Mouse (Mus musculus) MEL (cell line): ENCODE results near the gene Esyt1. TPM values are rescaled to one million over a fixed set of nuclear protein-coding genes. Genes with fewer than 3 reads are reported as not detected.

ENCODE experiments used
- DNase-seq: peaks from one replicate; pipeline ENCODE4 v3.0.0; 2011; ENCODE audit warnings: low read depth, low spot score
- H3K27ac ChIP-seq: 2 replicates; pipeline ENCODE4 v1.5.1; 2012; ENCODE audit warnings: low read depth, mild to moderate bottlenecking, control low read depth, low read length, moderate library complexity; ENCODE audit not compliant: control insufficient read depth
- H3K27me3 ChIP-seq, 2 experiments: fragments of 150-350 bp in 1 of 2; sonication (generic) in 1 of 2; 2 replicates each; pipeline ENCODE4 v1.6.1; 2012; ENCODE audit warnings: low read length in 2 of 2, mild to moderate bottlenecking in 2 of 2, improper control_type of control experiment in 1 of 2, moderate library complexity in 1 of 2; ENCODE audit not compliant: insufficient read depth in 2 of 2, control insufficient read depth in 1 of 2
- H3K36me3 ChIP-seq, 2 experiments: 2 replicates each; pipeline ENCODE4 v1.6.1; 2012 to 2014; ENCODE audit warnings: low read length in 2 of 2, improper control_type of control experiment in 1 of 2, inconsistent platforms in 1 of 2, mild to moderate bottlenecking in 1 of 2; ENCODE audit not compliant: insufficient read depth in 2 of 2, control insufficient read depth in 1 of 2
- H3K4me1 ChIP-seq, 2 experiments: fragments of 150-350 bp in 1 of 2; sonication (generic) in 1 of 2; 2 replicates each; pipeline ENCODE4 v1.6.1; 2012; ENCODE audit warnings: low read length in 2 of 2, improper control_type of control experiment in 1 of 2, mild to moderate bottlenecking in 1 of 2; ENCODE audit not compliant: insufficient read depth in 2 of 2, control insufficient read depth in 1 of 2
- H3K4me3 ChIP-seq, 2 experiments: fragments of 150-350 bp in 1 of 2; sonication (generic) in 1 of 2; 2 replicates each; pipeline ENCODE4 v1.5.1; 2012; ENCODE audit warnings: low read depth in 2 of 2, low read length in 2 of 2, mild to moderate bottlenecking in 2 of 2, moderate library complexity in 2 of 2, control low read depth in 1 of 2, improper control_type of control experiment in 1 of 2; ENCODE audit not compliant: control insufficient read depth in 1 of 2, insufficient read depth in 1 of 2
- H3K79me2 ChIP-seq: 2 replicates; pipeline ENCODE4 v1.6.1; 2012; ENCODE audit warnings: mild to moderate bottlenecking, low read length, moderate library complexity; ENCODE audit not compliant: control insufficient read depth, poor library complexity, insufficient read depth
- H3K9ac ChIP-seq: 2 replicates; pipeline ENCODE4 v1.6.1; 2012; ENCODE audit warnings: low read depth, mild to moderate bottlenecking, control low read depth, low read length, moderate library complexity; ENCODE audit not compliant: control insufficient read depth, poor library complexity, severe bottlenecking
- H3K9me3 ChIP-seq: fragments of 150-350 bp; sonication (generic); replicated peaks from 2 replicates; pipeline ENCODE4 v1.6.1; 2012; ENCODE audit warnings: mild to moderate bottlenecking, low read length, improper control_type of control experiment, moderate library complexity; ENCODE audit not compliant: insufficient read depth
- BHLHE40 ChIP-seq: IDR thresholded peaks from 2 replicates; pipeline ENCODE4 v1.6.1; 2012; ENCODE audit warnings: low read depth, mild to moderate bottlenecking, inconsistent platforms, low read length, improper control_type of control experiment, borderline replicate concordance
- CHD1 ChIP-seq: IDR thresholded peaks from 2 replicates; pipeline ENCODE4 v1.6.1; 2012; ENCODE audit warnings: low read depth, mild to moderate bottlenecking, inconsistent platforms, low read length, improper control_type of control experiment
- CTCF ChIP-seq, 3 experiments: IDR thresholded peaks in 2 of 3; conservative IDR thresholded peaks in 1 of 3; 2 replicates each; pipeline ENCODE4 v1.5.1; 2011 to 2012; ENCODE audit warnings: low read length in 3 of 3, low read depth in 2 of 3, mild to moderate bottlenecking in 2 of 3, improper control_type of control experiment in 1 of 3, inconsistent platforms in 1 of 3, mixed read lengths in 1 of 3, moderate library complexity in 1 of 3; ENCODE audit not compliant: control insufficient read depth in 1 of 3, insufficient read depth in 1 of 3, poor library complexity in 1 of 3, severe bottlenecking in 1 of 3
- E2F4 ChIP-seq: IDR thresholded peaks from 2 replicates; pipeline ENCODE4 v1.6.1; 2011; ENCODE audit warnings: low read depth, low read length, improper control_type of control experiment, borderline replicate concordance
- ELF1 ChIP-seq: IDR thresholded peaks from 2 replicates; pipeline ENCODE4 v1.6.1; 2014; ENCODE audit warnings: low read depth, mild to moderate bottlenecking, inconsistent platforms, low read length, improper control_type of control experiment, moderate library complexity
- EP300 ChIP-seq, 2 experiments: IDR thresholded peaks; 2 replicates each; pipeline ENCODE4 v1.6.1; 2011; ENCODE audit warnings: improper control_type of control experiment in 2 of 2, low read length in 2 of 2, low read depth in 1 of 2, mild to moderate bottlenecking in 1 of 2
- ETS1 ChIP-seq: IDR thresholded peaks from 2 replicates; pipeline ENCODE4 v1.6.1; 2012; ENCODE audit warnings: low read depth, mild to moderate bottlenecking, inconsistent platforms, low read length, improper control_type of control experiment, moderate library complexity
- GABPA ChIP-seq: IDR thresholded peaks from 2 replicates; pipeline ENCODE4 v1.6.1; 2012; ENCODE audit warnings: low read depth, mild to moderate bottlenecking, inconsistent platforms, low read length, improper control_type of control experiment, moderate library complexity
- GATA1 ChIP-seq: IDR thresholded peaks from 2 replicates; pipeline ENCODE4 v1.6.1; 2011; ENCODE audit warnings: low read depth, low read length, improper control_type of control experiment
- HCFC1 ChIP-seq: IDR thresholded peaks from 2 replicates; pipeline ENCODE4 v1.6.1; 2012; ENCODE audit warnings: low read depth, mild to moderate bottlenecking, inconsistent platforms, low read length, improper control_type of control experiment, moderate library complexity
- JUND ChIP-seq: IDR thresholded peaks from 2 replicates; pipeline ENCODE4 v1.6.1; 2011; ENCODE audit warnings: low read depth, mild to moderate bottlenecking, improper control_type of control experiment, low read length
- KAT2A ChIP-seq: conservative IDR thresholded peaks from 2 replicates; pipeline ENCODE4 v1.6.1; 2012; ENCODE audit warnings: low read depth, low read length, improper control_type of control experiment, inconsistent platforms
- MAFK ChIP-seq: IDR thresholded peaks from 2 replicates; pipeline ENCODE4 v1.6.1; 2011; ENCODE audit warnings: low read depth, mild to moderate bottlenecking, low read length, improper control_type of control experiment, borderline replicate concordance
- MAZ ChIP-seq: IDR thresholded peaks from 2 replicates; pipeline ENCODE4 v1.6.1; 2012; ENCODE audit warnings: low read depth, mild to moderate bottlenecking, inconsistent platforms, low read length, improper control_type of control experiment
- MEF2A ChIP-seq: IDR thresholded peaks from 2 replicates; pipeline ENCODE4 v1.6.1; 2014; ENCODE audit warnings: low read depth, mild to moderate bottlenecking, inconsistent platforms, low read length, improper control_type of control experiment; ENCODE audit not compliant: poor library complexity, insufficient replicate concordance, severe bottlenecking; ENCODE audit errors: extremely low read depth
- MXI1 ChIP-seq: IDR thresholded peaks from 2 replicates; pipeline ENCODE4 v1.6.1; 2011; ENCODE audit warnings: mild to moderate bottlenecking, low read depth, low read length, improper control_type of control experiment
- MYB ChIP-seq: IDR thresholded peaks from 2 replicates; pipeline ENCODE4 v1.6.1; 2011; ENCODE audit warnings: mild to moderate bottlenecking, low read depth, low read length, improper control_type of control experiment
- MYC ChIP-seq: IDR thresholded peaks from 2 replicates; pipeline ENCODE4 v1.6.1; 2011; ENCODE audit warnings: low read depth, mild to moderate bottlenecking, low read length, improper control_type of control experiment, moderate library complexity
- NELFE ChIP-seq: IDR thresholded peaks from 2 replicates; pipeline ENCODE4 v1.6.1; 2011; ENCODE audit warnings: low read depth, low read length, improper control_type of control experiment
- NRF1 ChIP-seq: IDR thresholded peaks from 2 replicates; pipeline ENCODE4 v1.6.1; 2014; ENCODE audit warnings: low read depth, mild to moderate bottlenecking, inconsistent platforms, low read length, improper control_type of control experiment, moderate library complexity; ENCODE audit not compliant: poor library complexity, insufficient read depth, severe bottlenecking
- POLR2A ChIP-seq, 2 experiments: IDR thresholded peaks; 2 replicates each; pipeline ENCODE4 v1.6.1; 2011 to 2012; ENCODE audit warnings: low read length in 2 of 2, mild to moderate bottlenecking in 2 of 2, control low read depth in 1 of 2, improper control_type of control experiment in 1 of 2, low read depth in 1 of 2, moderate library complexity in 1 of 2; ENCODE audit not compliant: control insufficient read depth in 1 of 2, insufficient read depth in 1 of 2, poor library complexity in 1 of 2
- POLR2AphosphoS5 ChIP-seq: IDR thresholded peaks from 2 replicates; pipeline ENCODE4 v1.6.1; 2012; ENCODE audit warnings: low read depth, borderline replicate concordance, mild to moderate bottlenecking, inconsistent platforms, low read length, moderate library complexity, mixed read lengths
- RAD21 ChIP-seq: IDR thresholded peaks from 2 replicates; pipeline ENCODE4 v1.6.1; 2011; ENCODE audit warnings: mild to moderate bottlenecking, low read depth, low read length, improper control_type of control experiment
- RCOR1 ChIP-seq: IDR thresholded peaks from 2 replicates; pipeline ENCODE4 v1.6.1; 2012; ENCODE audit warnings: low read depth, mild to moderate bottlenecking, inconsistent platforms, low read length, improper control_type of control experiment
- SIN3A ChIP-seq: IDR thresholded peaks from 2 replicates; pipeline ENCODE4 v1.6.1; 2012; ENCODE audit warnings: low read length, improper control_type of control experiment, inconsistent platforms
- SMC3 ChIP-seq: IDR thresholded peaks from 2 replicates; pipeline ENCODE4 v1.6.1; 2011; ENCODE audit warnings: low read depth, low read length, improper control_type of control experiment
- TAL1 ChIP-seq: IDR thresholded peaks from 2 replicates; pipeline ENCODE4 v1.6.1; 2012; ENCODE audit warnings: mild to moderate bottlenecking, inconsistent platforms, low read length, moderate library complexity, mixed read lengths
- TBP ChIP-seq: IDR thresholded peaks from 2 replicates; pipeline ENCODE4 v1.8.0; 2011; ENCODE audit warnings: low read depth, low read length, improper control_type of control experiment
- TCF12 ChIP-seq: IDR thresholded peaks from 2 replicates; pipeline ENCODE4 v1.6.1; 2014; ENCODE audit warnings: low read depth, mild to moderate bottlenecking, inconsistent platforms, low read length, improper control_type of control experiment, moderate library complexity
- UBTF ChIP-seq: IDR thresholded peaks from 2 replicates; pipeline ENCODE4 v1.6.1; 2012; ENCODE audit warnings: low read depth, mild to moderate bottlenecking, inconsistent platforms, low read length, improper control_type of control experiment, moderate library complexity, borderline replicate concordance; ENCODE audit not compliant: insufficient read depth
- USF1 ChIP-seq: IDR thresholded peaks from 2 replicates; pipeline ENCODE4 v1.6.1; 2014; ENCODE audit warnings: low read depth, mild to moderate bottlenecking, inconsistent platforms, low read length, improper control_type of control experiment, moderate library complexity
- ZC3H11A ChIP-seq: IDR thresholded peaks from 2 replicates; pipeline ENCODE4 v1.6.1; 2012; ENCODE audit warnings: low read depth, mild to moderate bottlenecking, inconsistent platforms, low read length, improper control_type of control experiment
- ZKSCAN1 ChIP-seq: IDR thresholded peaks from 2 replicates; pipeline ENCODE4 v1.6.1; 2012; ENCODE audit warnings: low read depth, mild to moderate bottlenecking, inconsistent platforms, low read length, improper control_type of control experiment, moderate library complexity
- ZMIZ1 ChIP-seq: IDR thresholded peaks from 2 replicates; pipeline ENCODE4 v1.6.1; 2012; ENCODE audit warnings: low read depth, mild to moderate bottlenecking, inconsistent platforms, low read length, improper control_type of control experiment, moderate library complexity
- ZNF384 ChIP-seq: IDR thresholded peaks from 2 replicates; pipeline ENCODE4 v1.6.1; 2012; ENCODE audit warnings: low read depth, mild to moderate bottlenecking, inconsistent platforms, low read length, improper control_type of control experiment
- polyA plus RNA-seq, 2 experiments: library from polyadenylated mRNA; stranded (reverse) in 1 of 2; unstranded in 1 of 2; fragments of >175 nt in 1 of 2; fragments of >200 nt in 1 of 2; gene quantifications; 2 replicates each; pipeline versions ENCODE4 v1.2.1 to v1.2.4; 2012; ENCODE audit warnings: low replicate concordance in 2 of 2, low read depth in 1 of 2; ENCODE audit not compliant: insufficient read length in 2 of 2, insufficient read depth in 1 of 2, missing spikeins in 1 of 2
- total RNA-seq: library from RNA; depleted of rRNA; stranded (reverse); fragments of 300-350 nt; gene quantifications from 2 replicates; pipeline ENCODE4 v1.2.3, GENCODE M21; 2012; rRNA removed

Esyt1 gene
- total RNA-seq (35.1 and 35.9 TPM in 2 replicates), polyA plus RNA-seq (10 to 100 TPM; 53.4 to 57.0 TPM)

DNA sequence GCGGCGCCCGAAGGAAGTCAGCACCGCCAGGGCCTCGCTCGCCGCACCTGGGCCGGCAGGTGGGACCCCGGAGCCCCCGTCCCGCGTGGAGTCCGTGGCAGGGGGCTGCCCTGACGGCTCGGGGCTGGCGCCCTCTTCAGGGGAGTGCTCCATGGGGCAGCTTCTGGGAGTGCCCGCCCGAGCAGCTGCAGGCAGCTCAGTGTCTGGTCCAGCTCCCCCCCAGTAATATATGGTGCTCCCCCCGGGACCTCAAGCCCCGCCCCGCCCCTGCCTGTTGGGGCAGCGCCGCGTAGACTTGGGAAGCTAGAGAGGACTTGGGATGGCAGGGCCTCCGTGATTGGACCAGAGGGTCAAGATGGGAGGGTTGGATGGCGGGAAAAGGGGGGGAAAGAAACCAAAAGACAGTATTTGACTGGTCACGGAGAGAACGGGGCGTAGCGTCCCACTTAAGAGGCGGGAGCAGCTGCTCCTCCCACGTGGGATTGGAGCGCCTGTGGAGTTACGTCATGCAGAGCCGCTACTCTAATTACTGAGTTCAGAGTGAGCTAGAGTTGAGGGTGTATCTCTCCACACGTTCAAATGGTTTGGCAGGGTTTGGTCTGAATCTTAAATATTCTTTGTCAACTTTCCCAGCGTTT lies at the start of gene Esyt1:
Gene Esyt1 (minus strand): TSS at position 201 of the 638 bp plus-strand sequence.
- Histone ChIP-seq H3K9me3 (no peaks in the 10 kb centered on the region), H3K36me3 (peaks cover 0 to 10% of the 10 kb centered on the region in 2 experiments; a peak in 2 of 4 replicates), H3K4me1 (peaks cover 5 to 12% of the 10 kb centered on the region in 2 experiments; a peak in 3 of 4 replicates), H3K79me2 (peaks cover 8% of the 10 kb centered on the region), H3K27me3 (no peaks in the 10 kb centered on the region), H3K27ac (peak within 1 kb of the TSS; percentile 86), H3K4me3 (peak within 1 kb of the TSS; percentile 83 to 90), H3K9ac (peak within 1 kb of the TSS; percentile 79)
- DNase-seq = peak; percentile 100
- TF ChIP-seq GATA1 (no peak), MEF2A (no peak), CHD1 (0 out of 2 replicates have a peak, but pooled peaks have one; percentile 62), ZNF384 (no peak), SMC3 (no peak), USF1 (peak; percentile 75), KAT2A (no peak), HCFC1 (peak; percentile 64), NRF1 (no peak), ELF1 (0 out of 2 replicates have a peak, but pooled peaks have one; percentile 37), TBP (peak; percentile 90), NELFE (peak; percentile 75), EP300 (IDR thresholded peaks at IDR 0.05; ENCODE audit: low read depth in 1 of 2, low read length in 2 of 2) (no peak), ZMIZ1 (peak; percentile 86; the same call in 1 of the 2 replicates), JUND (no peak), E2F4 (peak; percentile 86), RAD21 (no peak), GABPA (no peak), RCOR1 (no peak), MAFK (no peak), TCF12 (peak; percentile 4; the same call in 1 of the 2 replicates), MXI1 (peak; percentile 84), TAL1 (no peak), MYB (no peak), ZC3H11A (no peak), MAZ (peak; percentile 62; the same call in 1 of the 2 replicates), CTCF (IDR thresholded peaks at IDR 0.05 in 2 of 3, conservative IDR thresholded peaks at IDR 0.05 in 1 of 3; ENCODE audit: control insufficient read depth in 1 of 3, insufficient read depth in 1 of 3, low read depth in 2 of 3, low read length in 3 of 3, poor library complexity in 1 of 3, severe bottlenecking in 1 of 3) (peak in 2 of 3 experiments; percentile 41 to 48; a peak in 5 of 6 replicates), SIN3A (peak; percentile 79), UBTF (0 out of 2 replicates have a peak, but pooled peaks have one; percentile 8), POLR2A (IDR thresholded peaks at IDR 0.05; ENCODE audit: control insufficient read depth in 1 of 2, insufficient read depth in 1 of 2, low read depth in 1 of 2, low read length in 2 of 2, poor library complexity in 1 of 2) (peak; percentile 82 to 89), POLR2AphosphoS5 (no peak), ZKSCAN1 (no peak), MYC (peak; percentile 66; the same call in 1 of the 2 replicates), ETS1 (peak; percentile 61), BHLHE40 (no peak)
